In the genomic region with DNA sequence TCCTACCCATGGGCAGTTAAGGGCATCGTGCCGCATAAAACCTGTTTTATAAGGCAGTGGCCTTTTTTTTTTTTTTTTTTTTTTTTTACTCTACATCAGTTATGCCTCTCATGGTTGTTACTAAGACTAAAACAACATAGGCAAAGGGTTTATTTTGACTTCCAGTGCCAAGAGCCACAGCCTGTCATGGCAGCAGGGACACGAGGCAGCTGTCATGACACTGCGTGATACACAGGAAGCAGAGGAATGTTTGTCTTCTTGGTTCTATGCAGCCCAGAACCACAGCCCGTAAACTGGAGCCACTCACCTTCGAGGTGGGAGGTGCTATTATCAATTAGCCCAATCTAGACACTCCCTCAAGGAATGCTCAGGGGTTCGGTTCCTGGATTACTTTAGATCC, we compare ENCODE assay signal across 15 mouse cellular contexts.
"Had no signal": no experiment of that assay in that cellular context is flagged by ENCODE, and none has a peak within 500 bp of the region (broad histone marks: within the 10 kb centered on the region; RNA-seq: fewer than 3 reads in every experiment).

No protein-coding gene starts in this region.

- H3K4me2 ChIP-seq: hindbrain, embryonic 15.5 days; limb, embryonic 13.5 days; liver, embryonic 12.5 days; liver, embryonic 15.5 days; lung, embryonic 15.5 days; midbrain, embryonic 11.5 days had no signal

- H3K4me1 ChIP-seq: hindbrain, embryonic 15.5 days; limb, embryonic 10.5 days; limb, embryonic 13.5 days; liver, embryonic 12.5 days; liver, embryonic 15.5 days; lung, embryonic 15.5 days had no signal

- H3K36me3 ChIP-seq: hindbrain, embryonic 15.5 days; limb, embryonic 10.5 days; limb, embryonic 13.5 days; liver, embryonic 12.5 days; liver, embryonic 15.5 days; lung, embryonic 15.5 days had no signal

- ATAC-seq: intestine, postnatal 0 days; liver, embryonic 12.5 days had no signal

- H3K9ac ChIP-seq: hindbrain, embryonic 15.5 days; limb, embryonic 13.5 days; liver, embryonic 12.5 days; liver, embryonic 15.5 days; lung, embryonic 15.5 days had no signal

- H3K27ac ChIP-seq: hindbrain, embryonic 15.5 days; layer of hippocampus, adult 2 months; limb, embryonic 10.5 days; limb, embryonic 13.5 days; liver, embryonic 12.5 days; liver, embryonic 15.5 days; lung, embryonic 15.5 days; macrophage had no signal

- H3K27me3 ChIP-seq: hindbrain, embryonic 15.5 days; limb, embryonic 13.5 days; liver, embryonic 12.5 days; liver, embryonic 15.5 days; lung, embryonic 15.5 days had no signal

- H3K9me3 ChIP-seq: hindbrain, embryonic 15.5 days; limb, embryonic 10.5 days; limb, embryonic 13.5 days; liver, embryonic 12.5 days; liver, embryonic 15.5 days; lung, embryonic 15.5 days had no signal

- H3K4me3 ChIP-seq: hindbrain, embryonic 15.5 days; layer of hippocampus, adult 2 months; limb, embryonic 10.5 days; limb, embryonic 13.5 days; liver, embryonic 12.5 days; liver, embryonic 15.5 days; lung, embryonic 15.5 days had no signal

- DNase-seq: layer of hippocampus, adult 9-11 months; liver; midbrain, embryonic 14.5 days; thymus, adult 18-20 months; thymus, postnatal 36 days had no signal
